Mouse (Mus musculus) urinary bladder, adult 2 months (tissue): ENCODE results near the gene Ccdc115. TPM values are rescaled to one million over a fixed set of nuclear protein-coding genes. Genes with fewer than 3 reads are reported as not detected.

Source experiments
- polyA plus RNA-seq: library from polyadenylated mRNA; depleted of rRNA; stranded (reverse); fragments of >200 nt; gene quantifications from 2 replicates; pipeline ENCODE4 v1.2.3, GENCODE M21; 2012; rRNA removed

The Ccdc115 gene
- polyA plus RNA-seq, 1 experiment, result 41.4 TPM

Other genes starting within 250 kb of the Ccdc115 start
- gene Imp4, start 179 bp upstream of the Ccdc115 start, polyA plus RNA-seq, result 25.4 TPM in 2 replicates
- gene Ptpn18, start 20.1 kb upstream of the Ccdc115 start, polyA plus RNA-seq, result 21.8 and 33.6 TPM in 2 replicates
- gene Prss39, start 58.7 kb upstream of the Ccdc115 start, polyA plus RNA-seq, result not detected in 2 replicates
- gene Cfc1, start 96.0 kb upstream of the Ccdc115 start, polyA plus RNA-seq, result 0.34 and 0.35 TPM in 2 replicates
- not detected in 2 replicates for gene Prss40, start 121.3 kb upstream of the Ccdc115 start, polyA plus RNA-seq
- gene Amer3, start 140.0 kb upstream of the Ccdc115 start, polyA plus RNA-seq, result 0.01 TPM in 1 of 2 replicates, not detected in the other